Mouse (Mus musculus) kidney, adult 2 months (tissue): ENCODE measurements around the gene Ncaph2. TPM values are rescaled to one million over a fixed set of nuclear protein-coding genes. Genes with fewer than 3 reads are reported as not detected.
A peak's percentile ranks its signal among the peaks of the same experiment; 100 is the strongest.

ENCODE experiments used
- DNase-seq: peaks from one replicate; pipeline ENCODE4 v3.0.0; 2021
- H3K27ac ChIP-seq: fragments of 200-500 bp; 2 replicates; pipeline ENCODE4 v1.5.1; 2012; ENCODE audit warnings: low read depth, low read length, control low read depth, inconsistent platforms; ENCODE audit not compliant: insufficient read depth
- H3K27me3 ChIP-seq: fragments of 200-500 bp; replicated peaks from 2 replicates; pipeline ENCODE4 v1.6.1; 2012; ENCODE audit warnings: mild to moderate bottlenecking, moderate library complexity, low read length, inconsistent platforms; ENCODE audit not compliant: control insufficient read depth, insufficient read depth
- H3K36me3 ChIP-seq: fragments of 200-500 bp; 2 replicates; pipeline ENCODE4 v1.6.1; 2012; ENCODE audit warnings: mild to moderate bottlenecking, moderate library complexity, low read length, inconsistent platforms; ENCODE audit not compliant: control insufficient read depth, insufficient read depth
- H3K4me1 ChIP-seq: fragments of 200-500 bp; 2 replicates; pipeline ENCODE4 v1.6.1; 2011; ENCODE audit warnings: low read length; ENCODE audit not compliant: control insufficient read depth, insufficient read depth
- H3K4me3 ChIP-seq: fragments of 200-500 bp; 2 replicates; pipeline ENCODE4 v1.5.1; 2011; ENCODE audit warnings: mild to moderate bottlenecking, low read depth, low read length, control low read depth; ENCODE audit not compliant: insufficient read depth
- CTCF ChIP-seq: fragments of 200-500 bp; conservative IDR thresholded peaks from 2 replicates; pipeline ENCODE4 v1.5.1; 2011; ENCODE audit warnings: low read depth, mild to moderate bottlenecking, control low read depth, low read length, moderate library complexity, mixed read lengths; ENCODE audit not compliant: insufficient read depth, insufficient read length
- POLR2A ChIP-seq: fragments of 200-500 bp; IDR thresholded peaks from one replicate; pipeline ENCODE4 v1.6.1; 2011; ENCODE audit warnings: low read depth, low read length, control low read depth
- WGBS: fragments of 180-500 bp; shearing (Covaris S2); methylation state at CpG from one replicate; pipeline ENCODE4 v1.1.7; 2018; 5-methylcytosine and 5-hydroxymethylcytosine counted together
- polyA plus RNA-seq: library from polyadenylated mRNA; depleted of rRNA; stranded (reverse); fragments of >200 nt; gene quantifications from 2 replicates; pipeline ENCODE4 v1.2.3, GENCODE M21; 2012

Gene Ncaph2
- polyA plus RNA-seq, 1 experiment, result 111 TPM

DNA sequence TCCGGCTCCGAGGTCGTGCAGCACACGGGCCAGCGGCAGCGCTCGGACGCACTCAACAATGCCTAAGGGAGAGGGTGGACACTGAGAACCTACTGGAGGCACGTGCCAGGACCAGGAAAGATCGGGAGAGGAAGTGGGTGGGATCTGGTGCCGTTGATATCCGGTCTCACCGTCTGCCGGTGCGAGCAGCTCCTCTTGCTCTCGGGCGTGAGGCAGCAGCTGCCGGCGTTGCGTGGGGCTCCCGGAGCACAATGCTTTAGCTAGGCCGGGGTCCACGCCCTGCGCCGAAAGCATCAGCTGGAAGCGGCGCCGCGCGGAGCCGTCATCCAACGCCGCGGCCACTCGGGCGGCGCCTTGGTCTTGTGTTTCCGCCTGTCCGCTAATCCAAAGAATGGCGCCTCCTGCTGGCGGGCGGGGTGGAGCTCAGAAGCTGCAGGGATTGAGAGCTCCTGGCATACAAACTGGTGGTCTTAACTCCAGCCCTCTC is 18.3 kb downstream of the Ncaph2 start, which contains the start of gene Sco2:
Gene Sco2 (minus strand): TSS at position 85 of the 487 bp plus-strand sequence.
- peak; percentile 94 for DNase-seq
- peak; percentile 70 for TF ChIP-seq CTCF
- peak; percentile 56 for TF ChIP-seq POLR2A
- Histone ChIP-seq H3K36me3 (no peaks in the 10 kb centered on the region; the same call in 1 of the 2 replicates), H3K4me3 (peak within 1 kb of the TSS; percentile 76), H3K27me3 (no peaks in the 10 kb centered on the region), H3K27ac (peak within 1 kb of the TSS; percentile 87), H3K4me1 (peaks cover 7% of the 10 kb centered on the region; the same call in 1 of the 2 replicates)
- under 1% methylated on average over 42 of the region's 42 CpGs for WGBS

DNA sequence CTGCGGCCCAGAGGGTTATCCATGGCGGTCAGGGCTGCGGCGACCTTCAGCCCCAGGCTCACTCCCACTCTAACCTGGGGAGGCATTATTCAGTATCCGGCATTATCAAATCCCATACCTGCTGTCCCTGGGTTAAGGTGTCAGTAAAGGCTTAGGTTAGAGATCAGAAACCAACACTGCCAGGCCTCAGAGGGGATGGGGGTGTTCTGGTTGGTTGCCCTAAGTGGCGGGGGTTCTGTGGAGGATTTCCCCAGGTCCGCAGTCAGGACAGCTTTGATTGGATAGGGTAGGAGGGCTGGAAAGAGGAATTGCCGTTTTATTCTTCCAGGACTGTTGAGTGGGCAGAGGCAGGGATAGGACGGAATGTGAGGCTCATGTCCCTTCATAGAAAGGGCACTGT is 18.8 kb downstream of the Ncaph2 start:
- no peaks in the 10 kb centered on the region for H3K27me3 ChIP-seq
- no peak overlapping the region for H3K27ac ChIP-seq
- H3K4me3 ChIP-seq, result peak overlapping the region; percentile 76
- DNase-seq, result no peak
- 38% methylated on average over 9 of the region's 9 CpGs for WGBS
- H3K4me1 ChIP-seq, result peaks cover 7% of the 10 kb centered on the region; the same call in 1 of the 2 replicates
- TF ChIP-seq CTCF (no peak), POLR2A (no peak)
- no peaks in the 10 kb centered on the region; the same call in 1 of the 2 replicates for H3K36me3 ChIP-seq

DNA sequence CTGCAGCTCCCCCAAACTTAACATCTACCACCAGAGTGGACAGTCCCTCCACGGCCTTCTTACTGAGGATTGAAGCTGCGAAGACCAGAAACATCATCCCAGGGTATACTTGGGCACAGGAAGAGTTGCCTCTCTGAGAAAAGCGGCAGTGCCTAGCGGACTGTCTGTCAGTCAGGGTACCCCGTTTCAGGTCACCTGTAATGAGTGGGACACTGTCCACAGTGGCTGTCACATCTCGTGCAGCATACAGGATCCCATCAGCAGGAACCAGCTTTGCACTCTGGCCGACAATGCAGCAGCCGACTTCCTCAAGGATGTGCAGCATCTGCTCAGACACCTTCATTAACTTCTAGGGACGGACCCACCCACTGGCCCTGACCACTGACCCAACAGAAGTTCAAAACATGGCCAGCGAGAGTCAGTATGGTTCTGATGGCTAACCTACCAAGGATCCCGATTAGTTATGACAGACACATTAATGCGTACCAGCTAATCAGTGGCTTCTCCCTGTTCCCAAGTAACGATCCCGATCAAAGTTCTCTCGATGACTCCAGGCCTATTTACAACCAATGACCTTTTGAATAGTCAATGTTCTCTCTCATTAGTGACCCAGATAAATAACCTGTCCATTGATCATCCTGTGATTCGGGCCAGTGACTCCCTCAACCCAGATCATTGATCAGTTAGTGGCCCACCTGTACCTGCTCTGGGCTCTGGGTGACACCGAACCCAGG is 19.4 kb downstream of the Ncaph2 start:
- WGBS, result 91% methylated on average over 17 of the region's 17 CpGs
- no peak for TF ChIP-seq CTCF
- TF ChIP-seq POLR2A, result no peak
- H3K27me3 ChIP-seq, result no peaks in the 10 kb centered on the region
- no peak overlapping the region for H3K27ac ChIP-seq
- H3K4me3 ChIP-seq, result no peak overlapping the region
- no peak for DNase-seq
- H3K4me1 ChIP-seq, result peaks cover 7% of the 10 kb centered on the region; the same call in 1 of the 2 replicates
- no peaks in the 10 kb centered on the region; the same call in 1 of the 2 replicates for H3K36me3 ChIP-seq

DNA sequence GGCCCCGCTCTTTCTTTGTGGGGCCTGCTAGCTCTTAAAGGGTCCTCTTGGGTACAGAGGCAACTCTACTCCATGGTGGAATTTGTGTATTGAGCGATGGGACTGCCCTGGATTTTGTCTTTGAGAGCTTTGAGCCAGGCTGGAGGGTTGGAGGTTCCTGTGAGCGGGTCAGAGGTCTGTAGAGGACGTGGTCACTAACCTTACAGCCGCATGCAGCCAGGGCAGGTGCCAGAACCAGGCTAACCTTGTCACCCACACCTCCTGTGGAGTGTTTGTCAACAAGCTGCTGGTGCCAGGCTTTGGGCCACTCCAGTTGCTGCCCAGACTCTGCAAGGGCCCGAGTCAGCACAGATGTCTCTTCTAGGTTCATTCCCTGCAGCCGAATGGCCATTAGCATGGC is 20.5 kb downstream of the Ncaph2 start:
- Histone ChIP-seq H3K4me1 (peaks cover 7% of the 10 kb centered on the region; the same call in 1 of the 2 replicates), H3K36me3 (no peaks in the 10 kb centered on the region; the same call in 1 of the 2 replicates), H3K27ac (no peak overlapping the region), H3K4me3 (no peak overlapping the region), H3K27me3 (no peaks in the 10 kb centered on the region)
- peak; percentile 12 for DNase-seq
- WGBS, result 81% methylated on average over 7 of the region's 7 CpGs
- TF ChIP-seq POLR2A (no peak), CTCF (no peak)

DNA sequence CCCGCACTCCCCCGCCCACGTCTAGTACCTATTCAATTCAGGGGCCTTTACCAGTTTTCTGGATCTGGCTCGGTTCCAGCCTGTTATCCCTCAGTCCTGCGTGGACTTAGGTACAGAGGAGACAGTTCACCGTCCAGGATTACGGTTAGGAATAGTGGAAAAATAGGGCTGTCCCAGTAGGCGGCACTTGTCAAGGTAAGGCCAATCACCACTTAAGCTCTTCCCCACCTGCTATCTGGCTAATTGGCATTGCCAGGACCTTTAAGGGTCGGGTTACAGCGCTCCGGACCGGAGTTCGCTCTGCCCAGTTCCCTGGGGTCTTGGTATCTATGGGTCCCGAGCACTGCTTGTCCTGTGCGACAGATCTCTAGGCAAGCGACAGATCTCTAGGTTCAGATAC is 21.4 kb downstream of the Ncaph2 start, which contains the start of gene Tymp:
Gene Tymp (minus strand): TSS at position 83 of the 400 bp plus-strand sequence.
- Histone ChIP-seq H3K4me3 (no peak within 1 kb of the TSS), H3K27me3 (no peaks in the 10 kb centered on the region)
- 31% methylated on average over 16 of the region's 16 CpGs for WGBS

DNA sequence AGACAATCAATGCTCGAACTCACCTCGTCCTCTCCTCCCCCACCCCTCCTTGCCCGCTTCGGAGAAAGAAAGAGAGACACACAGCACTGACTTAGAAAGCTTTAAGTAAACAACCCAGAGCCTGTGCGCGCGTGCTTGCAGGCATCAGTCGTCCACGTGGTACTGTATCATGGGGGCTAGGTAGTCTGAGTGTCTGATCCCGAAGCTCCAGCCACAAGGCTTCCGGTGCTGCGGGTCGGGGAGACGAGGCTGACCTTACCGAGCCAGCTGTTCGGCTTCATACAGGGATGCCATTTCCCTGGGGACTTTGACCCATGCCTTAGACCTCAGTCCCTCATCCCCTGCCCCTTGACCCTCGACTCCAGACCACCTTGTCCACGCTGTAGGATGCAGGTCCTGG is 21.8 kb downstream of the Ncaph2 start:
- Histone ChIP-seq H3K4me3 (no peak overlapping the region), H3K36me3 (no peaks in the 10 kb centered on the region), H3K27me3 (no peaks in the 10 kb centered on the region), H3K27ac (no peak overlapping the region), H3K4me1 (peaks cover 7% of the 10 kb centered on the region; the same call in 1 of the 2 replicates)
- WGBS, result 10% methylated on average over 18 of the region's 18 CpGs
- peak; percentile 13 for DNase-seq
- no peak for TF ChIP-seq CTCF
- TF ChIP-seq POLR2A, result no peak

More for the DNA sequence above, 21.4 kb downstream of the Ncaph2 start, which contains the start of gene Tymp:
- Histone ChIP-seq H3K27ac (no peak within 1 kb of the TSS), H3K4me1 (peaks cover 7% of the 10 kb centered on the region; the same call in 1 of the 2 replicates), H3K36me3 (no peaks in the 10 kb centered on the region)
- DNase-seq, result peak; percentile 36
- TF ChIP-seq CTCF, result no peak
- no peak for TF ChIP-seq POLR2A
